Mouse (Mus musculus) erythroblast, embryonic 14.5 days (primary cell): ENCODE data around the gene Rtp2. TPM values are rescaled to one million over a fixed set of nuclear protein-coding genes. Genes with fewer than 3 reads are reported as not detected.

Experiments used
- H3K27me3 ChIP-seq: 2 replicates; pipeline ENCODE4 v1.6.1; 2012; ENCODE audit warnings: inconsistent platforms; ENCODE audit not compliant: control insufficient read depth
- H3K36me3 ChIP-seq: 2 replicates; pipeline ENCODE4 v1.6.1; 2012; ENCODE audit warnings: mild to moderate bottlenecking, inconsistent platforms; ENCODE audit not compliant: control insufficient read depth
- H3K4me1 ChIP-seq: 2 replicates; pipeline ENCODE4 v1.6.1; 2012; ENCODE audit warnings: inconsistent platforms; ENCODE audit not compliant: control insufficient read depth
- H3K4me3 ChIP-seq: replicated peaks from 2 replicates; pipeline ENCODE3; 2012; ENCODE audit warnings: moderate library complexity, mild to moderate bottlenecking, inconsistent platforms
- H3K9me3 ChIP-seq: 2 replicates; pipeline ENCODE4 v1.6.1; 2012; ENCODE audit warnings: low read length, inconsistent platforms, mixed read lengths; ENCODE audit not compliant: control insufficient read depth
- GATA1 ChIP-seq: IDR thresholded peaks from 2 replicates; pipeline ENCODE4 v1.6.1; 2012; ENCODE audit warnings: low read length, inconsistent platforms, mixed read lengths
- TAL1 ChIP-seq: IDR thresholded peaks from 3 replicates; pipeline ENCODE4 v1.6.1; 2012; ENCODE audit warnings: low read length, inconsistent platforms, mixed read lengths
- polyA plus RNA-seq: library from polyadenylated mRNA; stranded (reverse); fragments of >175 nt; gene quantifications from 2 replicates; pipeline ENCODE4 v1.2.3, GENCODE M21; 2012

Rtp2 gene
- polyA plus RNA-seq, 1 experiment = not detected

DNA sequence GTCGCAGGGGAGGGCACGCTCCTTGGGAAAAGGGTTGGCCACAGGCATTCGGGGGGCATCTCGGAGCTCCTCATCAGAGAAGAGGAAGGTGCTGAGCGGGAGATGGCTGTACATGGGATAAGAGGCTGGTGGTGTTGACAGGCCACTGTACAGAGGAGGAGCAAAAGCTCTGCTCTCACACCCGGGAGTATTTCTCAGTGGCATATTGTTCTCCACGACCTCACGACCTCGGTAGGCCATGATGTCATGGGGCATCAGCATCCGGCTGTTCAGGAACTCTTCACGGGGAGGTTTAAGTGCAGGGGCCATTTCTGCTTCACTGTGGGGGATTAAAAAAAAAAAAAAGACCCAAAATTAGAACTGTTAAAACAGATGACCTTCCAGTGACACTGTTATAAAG, 40.7 kb upstream of the Rtp2 start:
- H3K4me1 ChIP-seq = no peaks in the 10 kb centered on the region
- H3K27me3 ChIP-seq = no peaks in the 10 kb centered on the region
- peaks cover 3% of the 10 kb centered on the region; the same call in 1 of the 2 replicates for H3K9me3 ChIP-seq
- no peak for TF ChIP-seq TAL1
- TF ChIP-seq GATA1 = no peak
- peaks cover 2% of the 10 kb centered on the region; the same call in 1 of the 2 replicates for H3K36me3 ChIP-seq
- no peak overlapping the region for H3K4me3 ChIP-seq

DNA sequence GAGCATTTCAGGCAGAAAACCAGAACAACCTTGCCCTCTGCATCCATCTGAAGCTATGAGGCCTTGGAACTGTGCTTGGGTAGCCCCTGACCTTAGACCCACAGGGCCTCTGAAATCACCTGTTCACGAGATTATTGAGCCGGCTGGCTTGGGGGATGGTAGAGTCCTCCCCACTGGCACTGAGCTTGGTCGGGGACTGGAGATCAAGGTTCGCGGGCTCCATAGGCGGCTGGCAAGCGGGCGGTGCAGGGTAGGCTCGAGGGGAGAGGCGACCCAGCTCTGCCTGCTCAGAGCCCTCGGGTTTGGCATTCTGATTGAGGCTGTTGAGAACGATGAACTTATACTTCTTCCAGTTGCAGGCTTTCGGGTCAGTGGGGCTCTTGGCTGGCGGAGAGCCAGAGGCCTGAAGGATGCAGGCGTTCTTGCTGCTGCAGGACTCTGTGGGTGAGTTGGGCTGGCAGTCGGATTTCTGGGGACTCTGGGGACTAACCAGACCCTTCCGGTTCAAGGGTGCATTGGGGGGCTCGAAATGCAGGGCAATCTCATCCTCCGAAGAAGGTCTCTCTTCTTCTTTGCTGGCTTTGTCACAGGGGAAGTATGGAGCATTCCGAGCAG, 40.0 kb upstream of the Rtp2 start:
- H3K9me3 ChIP-seq = peaks cover 6% of the 10 kb centered on the region; the same call in 1 of the 2 replicates

DNA sequence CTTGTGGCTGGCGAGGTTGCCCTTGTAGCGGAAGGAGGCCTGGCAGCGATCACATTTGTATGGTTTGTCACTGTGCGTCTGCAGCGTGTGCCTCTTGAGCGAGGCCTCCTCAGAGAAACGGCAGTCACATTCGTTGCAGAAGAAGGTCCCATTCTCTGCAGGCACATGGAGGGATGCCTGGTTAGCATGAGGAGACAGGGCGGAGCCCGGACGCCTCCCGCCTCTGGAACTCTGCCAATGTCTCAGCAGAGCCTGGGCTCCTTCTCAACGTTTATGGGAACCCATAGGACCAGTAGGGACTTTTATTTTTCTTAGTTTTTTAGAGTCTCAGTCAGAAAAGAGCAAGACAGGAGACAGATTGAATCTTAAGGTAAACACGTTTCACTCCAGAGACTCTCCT, 37.7 kb upstream of the Rtp2 start:
- Histone ChIP-seq H3K36me3 (peaks cover 3% of the 10 kb centered on the region; the same call in 1 of the 2 replicates), H3K9me3 (peaks cover 6% of the 10 kb centered on the region; the same call in 1 of the 2 replicates), H3K27me3 (no peaks in the 10 kb centered on the region), H3K4me3 (no peak overlapping the region), H3K4me1 (no peaks in the 10 kb centered on the region)
- no peak for TF ChIP-seq GATA1
- no peak for TF ChIP-seq TAL1

More for the DNA sequence above, 40.0 kb upstream of the Rtp2 start:
- Histone ChIP-seq H3K4me3 (no peak overlapping the region), H3K4me1 (no peaks in the 10 kb centered on the region), H3K27me3 (no peaks in the 10 kb centered on the region), H3K36me3 (peaks cover 3% of the 10 kb centered on the region; the same call in 1 of the 2 replicates)
- TF ChIP-seq GATA1 (no peak), TAL1 (no peak)

DNA sequence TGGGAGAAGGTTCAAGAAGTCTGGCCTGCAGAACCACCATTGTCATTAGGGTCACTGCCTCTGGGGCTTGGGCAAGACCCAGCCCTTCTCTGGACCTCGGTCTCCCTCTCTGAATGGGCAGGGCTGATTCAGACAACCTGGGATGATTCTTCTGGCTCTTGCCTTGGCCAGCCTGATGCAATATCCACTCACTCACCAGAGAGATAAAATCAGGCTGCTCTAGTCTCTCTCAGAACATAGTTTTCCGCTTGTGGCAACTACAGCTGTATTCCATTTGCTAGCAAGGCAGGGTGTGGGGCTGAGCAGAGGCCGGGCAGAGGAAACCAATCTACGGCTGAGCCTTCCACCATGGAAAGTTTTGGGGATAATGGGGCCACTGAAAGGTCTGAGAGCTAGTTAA, 36.7 kb upstream of the Rtp2 start:
- TF ChIP-seq TAL1 = no peak
- TF ChIP-seq GATA1 = no peak
- Histone ChIP-seq H3K4me3 (no peak overlapping the region), H3K36me3 (peaks cover 3% of the 10 kb centered on the region; the same call in 1 of the 2 replicates), H3K27me3 (no peaks in the 10 kb centered on the region), H3K4me1 (no peaks in the 10 kb centered on the region), H3K9me3 (peaks cover 6% of the 10 kb centered on the region; the same call in 1 of the 2 replicates)

DNA sequence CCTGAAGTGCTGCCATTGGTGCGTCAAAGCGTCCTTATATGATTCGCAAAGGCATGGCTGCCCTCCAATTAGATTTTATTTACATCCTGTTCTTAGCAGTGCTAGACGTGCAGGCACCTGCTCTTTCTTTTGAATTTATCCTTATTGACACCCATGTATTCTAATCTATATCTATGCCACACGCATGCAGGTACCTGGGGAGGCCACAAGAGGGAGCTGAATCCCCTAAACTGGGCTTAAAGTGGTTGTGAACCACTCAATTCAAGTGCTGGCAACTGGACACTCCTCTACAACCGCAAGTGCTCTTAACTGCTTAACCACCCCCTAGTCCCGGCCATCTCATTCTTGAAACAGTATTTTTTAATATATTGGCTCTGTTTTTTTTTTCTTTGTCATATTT, 35.1 kb upstream of the Rtp2 start:
- H3K4me3 ChIP-seq = no peak overlapping the region
- H3K4me1 ChIP-seq = no peaks in the 10 kb centered on the region
- no peak for TF ChIP-seq GATA1
- TF ChIP-seq TAL1 = no peak
- H3K36me3 ChIP-seq = peaks cover 3% of the 10 kb centered on the region; the same call in 1 of the 2 replicates
- H3K27me3 ChIP-seq = no peaks in the 10 kb centered on the region
- H3K9me3 ChIP-seq = peaks cover 6% of the 10 kb centered on the region; the same call in 1 of the 2 replicates

DNA sequence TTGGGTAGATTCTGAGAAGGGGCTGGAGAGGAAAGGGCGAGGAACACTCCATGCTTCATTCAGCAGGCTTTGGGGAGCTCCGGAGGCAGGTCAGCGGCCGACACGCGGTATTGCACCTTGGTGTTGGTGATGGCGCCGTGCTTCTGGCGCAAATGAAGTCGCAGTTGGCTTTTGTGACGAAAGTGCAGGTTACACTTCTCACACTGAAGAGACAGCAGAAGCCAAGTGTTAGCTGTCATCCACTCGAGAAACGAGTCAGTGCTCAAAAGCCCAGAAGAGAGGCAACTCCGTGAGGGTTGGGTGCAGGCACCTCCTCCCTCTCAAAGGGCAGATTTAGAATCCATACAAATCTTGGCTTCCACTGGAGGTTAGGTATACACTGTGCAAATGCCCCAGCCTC, 33.9 kb upstream of the Rtp2 start:
- TF ChIP-seq TAL1 (no peak), GATA1 (no peak)

DNA sequence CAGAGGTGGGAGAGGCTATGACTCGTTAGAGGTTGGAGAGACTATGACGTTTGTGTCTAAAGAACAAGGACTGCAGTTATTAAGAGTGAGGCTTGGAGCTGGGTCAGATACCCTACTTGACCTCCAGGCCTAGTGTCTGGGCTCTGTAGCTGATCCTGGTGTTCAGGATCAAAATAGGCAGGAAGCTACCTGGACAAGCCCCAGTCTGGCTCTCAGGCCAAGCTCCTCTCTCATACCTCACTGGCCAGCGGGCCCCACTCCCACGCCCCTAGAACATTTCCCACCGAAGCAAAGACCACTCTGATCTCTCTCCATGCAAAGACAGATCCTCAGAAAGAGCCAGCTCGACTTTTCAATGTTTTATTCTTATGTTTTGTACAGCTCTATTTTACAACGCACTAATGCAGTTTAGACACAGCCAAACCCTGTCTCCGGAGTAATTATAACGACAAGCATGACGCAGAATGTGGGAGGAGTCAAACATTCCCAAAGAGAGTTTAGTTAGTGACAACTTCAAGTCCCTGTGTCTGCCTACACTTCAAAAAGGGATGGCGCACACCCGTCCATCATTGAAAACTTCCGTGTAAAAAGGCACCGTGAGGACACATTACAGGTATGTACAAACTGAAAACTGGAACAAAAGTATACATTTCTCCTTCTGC, 32.6 kb upstream of the Rtp2 start:
- no peak overlapping the region for H3K4me3 ChIP-seq
- no peaks in the 10 kb centered on the region for H3K27me3 ChIP-seq
- H3K9me3 ChIP-seq = peaks cover 6% of the 10 kb centered on the region; the same call in 1 of the 2 replicates
- TF ChIP-seq TAL1 (no peak), GATA1 (no peak)
- H3K36me3 ChIP-seq = peaks cover 3% of the 10 kb centered on the region; the same call in 1 of the 2 replicates
- no peaks in the 10 kb centered on the region for H3K4me1 ChIP-seq

More for the DNA sequence above, 33.9 kb upstream of the Rtp2 start:
- H3K4me3 ChIP-seq = no peak overlapping the region
- no peaks in the 10 kb centered on the region for H3K27me3 ChIP-seq
- peaks cover 3% of the 10 kb centered on the region; the same call in 1 of the 2 replicates for H3K36me3 ChIP-seq
- H3K4me1 ChIP-seq = no peaks in the 10 kb centered on the region
- H3K9me3 ChIP-seq = peaks cover 6% of the 10 kb centered on the region; the same call in 1 of the 2 replicates

DNA sequence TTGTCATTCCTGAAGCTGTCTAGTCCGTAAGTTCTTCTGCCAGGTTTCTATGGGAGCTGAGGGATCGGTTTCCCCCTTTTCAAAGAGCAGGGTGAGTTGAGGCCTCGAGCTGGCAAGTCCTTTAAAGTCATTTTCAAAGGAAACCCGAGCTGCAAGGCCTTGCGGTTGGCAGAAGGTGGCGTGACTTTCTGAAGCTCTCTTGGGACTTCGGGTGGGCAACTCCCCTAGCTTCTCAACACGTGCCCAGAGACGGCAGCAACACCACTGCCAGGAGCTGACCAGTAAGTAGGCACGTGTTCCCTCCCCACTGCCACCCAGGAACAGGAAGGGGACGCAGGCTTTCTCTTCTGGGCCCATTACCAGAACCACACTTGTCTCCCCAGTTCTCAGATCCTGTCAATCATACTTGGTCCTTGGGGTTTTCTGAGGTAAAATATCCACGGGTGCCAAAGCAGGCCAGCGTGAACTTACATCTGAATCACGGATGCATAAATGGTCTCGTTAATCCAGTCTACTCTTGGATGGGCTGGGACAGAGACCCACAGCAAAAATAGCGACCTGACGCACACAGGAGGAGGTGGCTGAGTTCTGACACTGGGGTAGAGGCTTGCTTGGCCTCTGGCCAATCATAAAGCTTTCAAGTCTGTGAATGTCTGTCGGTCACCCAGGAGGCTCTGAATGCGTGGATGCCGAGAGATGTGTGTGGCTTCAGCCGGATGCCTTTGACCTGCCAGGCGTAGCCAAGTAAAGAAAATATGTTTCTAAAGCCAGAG, 31.9 kb upstream of the Rtp2 start:
- H3K4me3 ChIP-seq = no peak overlapping the region
- no peaks in the 10 kb centered on the region for H3K27me3 ChIP-seq
- H3K9me3 ChIP-seq = peaks cover 6% of the 10 kb centered on the region; the same call in 1 of the 2 replicates
- H3K36me3 ChIP-seq = peaks cover 3% of the 10 kb centered on the region; the same call in 1 of the 2 replicates
- no peaks in the 10 kb centered on the region for H3K4me1 ChIP-seq
- TF ChIP-seq TAL1 = no peak
- no peak for TF ChIP-seq GATA1

DNA sequence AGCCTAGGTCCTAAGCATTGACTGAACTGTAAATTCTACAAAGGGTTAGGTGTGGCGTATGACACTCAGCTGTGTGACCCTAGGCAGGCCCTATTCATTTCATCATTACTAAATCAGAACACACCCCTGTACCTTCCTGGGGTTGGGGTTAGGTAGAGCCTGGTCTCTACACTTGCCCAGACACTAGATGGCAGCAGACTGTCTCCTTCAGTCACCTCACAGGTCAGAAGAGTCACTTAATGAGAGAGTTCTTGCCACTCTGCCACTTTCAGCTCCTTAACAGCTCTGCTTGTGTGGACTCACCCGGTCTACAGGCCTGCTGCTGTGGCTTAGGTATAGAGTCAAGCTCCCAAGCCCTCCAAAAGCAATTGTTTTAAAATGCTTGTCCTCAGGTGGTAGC, 30.2 kb upstream of the Rtp2 start:
- H3K4me1 ChIP-seq = no peaks in the 10 kb centered on the region
- TF ChIP-seq GATA1 (no peak), TAL1 (no peak)
- H3K36me3 ChIP-seq = no peaks in the 10 kb centered on the region
- no peaks in the 10 kb centered on the region for H3K27me3 ChIP-seq
- H3K9me3 ChIP-seq = no peaks in the 10 kb centered on the region
- no peak overlapping the region for H3K4me3 ChIP-seq
